Mouse (Mus musculus): ENCODE measurements around the gene Snx5. TPM values are rescaled to one million over a fixed set of nuclear protein-coding genes. Genes with fewer than 3 reads are reported as not detected.

Gene Snx5
- polyA plus RNA-seq, 1 experiment = 12.9 TPM

- H3K27ac ChIP-seq (ENCODE audit: control insufficient read depth, insufficient read depth, low read depth, low read length) = no peak overlapping the region
- no peaks in the 10 kb centered on the region for H3K36me3 ChIP-seq (ENCODE audit: control insufficient read depth, insufficient read depth, low read length)
- no peaks in the 10 kb centered on the region; the same call in 1 of the 2 replicates for H3K4me1 ChIP-seq (ENCODE audit: control insufficient read depth, insufficient read depth, low read length)
- no peak overlapping the region for H3K4me3 ChIP-seq (ENCODE audit: control insufficient read depth, low read depth, low read length)
- no peaks in the 10 kb centered on the region for H3K27me3 ChIP-seq (ENCODE audit: control insufficient read depth, insufficient read depth, low read length)
- TF ChIP-seq POLR2A (IDR thresholded peaks at IDR 0.05; ENCODE audit: control insufficient read depth, low read depth, low read length) = no peak
- no peak for TF ChIP-seq CTCF (IDR thresholded peaks at IDR 0.05; ENCODE audit: control insufficient read depth, insufficient read depth, insufficient replicate concordance, low read depth, low read length)
These were observed 4.6 kb downstream of the Snx5 start for GRCm38 (mm10) chr2:144265916-144266683.

GRCm38 (mm10) chr2:144265120-144265488 lies 5.6 kb downstream of the Snx5 start:
- Histone ChIP-seq H3K4me1 (ENCODE audit: control insufficient read depth, insufficient read depth, low read length) (no peaks in the 10 kb centered on the region; the same call in 1 of the 2 replicates), H3K27ac (ENCODE audit: control insufficient read depth, insufficient read depth, low read depth, low read length) (no peak overlapping the region), H3K4me3 (ENCODE audit: control insufficient read depth, low read depth, low read length) (no peak overlapping the region), H3K27me3 (ENCODE audit: control insufficient read depth, insufficient read depth, low read length) (no peaks in the 10 kb centered on the region), H3K36me3 (ENCODE audit: control insufficient read depth, insufficient read depth, low read length) (no peaks in the 10 kb centered on the region)
- TF ChIP-seq POLR2A (IDR thresholded peaks at IDR 0.05; ENCODE audit: control insufficient read depth, low read depth, low read length) = no peak
- TF ChIP-seq CTCF (IDR thresholded peaks at IDR 0.05; ENCODE audit: control insufficient read depth, insufficient read depth, insufficient replicate concordance, low read depth, low read length) = no peak

- Histone ChIP-seq H3K4me1 (ENCODE audit: control insufficient read depth, insufficient read depth, low read length) (no peaks in the 10 kb centered on the region; the same call in 1 of the 2 replicates), H3K4me3 (ENCODE audit: control insufficient read depth, low read depth, low read length) (no peak overlapping the region), H3K27ac (ENCODE audit: control insufficient read depth, insufficient read depth, low read depth, low read length) (no peak overlapping the region), H3K27me3 (ENCODE audit: control insufficient read depth, insufficient read depth, low read length) (no peaks in the 10 kb centered on the region), H3K36me3 (ENCODE audit: control insufficient read depth, insufficient read depth, low read length) (no peaks in the 10 kb centered on the region)
- TF ChIP-seq CTCF (IDR thresholded peaks at IDR 0.05; ENCODE audit: control insufficient read depth, insufficient read depth, insufficient replicate concordance, low read depth, low read length) = no peak
These were observed 6.1 kb downstream of the Snx5 start for GRCm38 (mm10) chr2:144264398-144265119.

GRCm38 (mm10) chr2:144262837-144263236 lies 7.9 kb downstream of the Snx5 start:
- Histone ChIP-seq H3K4me1 (ENCODE audit: control insufficient read depth, insufficient read depth, low read length) (no peaks in the 10 kb centered on the region), H3K36me3 (ENCODE audit: control insufficient read depth, insufficient read depth, low read length) (no peaks in the 10 kb centered on the region), H3K4me3 (ENCODE audit: control insufficient read depth, low read depth, low read length) (no peak overlapping the region), H3K27me3 (ENCODE audit: control insufficient read depth, insufficient read depth, low read length) (no peaks in the 10 kb centered on the region), H3K27ac (ENCODE audit: control insufficient read depth, insufficient read depth, low read depth, low read length) (no peak overlapping the region)
- no peak for TF ChIP-seq POLR2A (IDR thresholded peaks at IDR 0.05; ENCODE audit: control insufficient read depth, low read depth, low read length)
- TF ChIP-seq CTCF (IDR thresholded peaks at IDR 0.05; ENCODE audit: control insufficient read depth, insufficient read depth, insufficient replicate concordance, low read depth, low read length) = no peak

- Histone ChIP-seq H3K4me1 (ENCODE audit: control insufficient read depth, insufficient read depth, low read length) (no peaks in the 10 kb centered on the region), H3K27ac (ENCODE audit: control insufficient read depth, insufficient read depth, low read depth, low read length) (no peak overlapping the region), H3K4me3 (ENCODE audit: control insufficient read depth, low read depth, low read length) (no peak overlapping the region), H3K36me3 (ENCODE audit: control insufficient read depth, insufficient read depth, low read length) (peaks cover 1% of the 10 kb centered on the region; the same call in 1 of the 2 replicates), H3K27me3 (ENCODE audit: control insufficient read depth, insufficient read depth, low read length) (no peaks in the 10 kb centered on the region)
- TF ChIP-seq POLR2A (IDR thresholded peaks at IDR 0.05; ENCODE audit: control insufficient read depth, low read depth, low read length) (no peak), CTCF (IDR thresholded peaks at IDR 0.05; ENCODE audit: control insufficient read depth, insufficient read depth, insufficient replicate concordance, low read depth, low read length) (no peak)
These were observed 20.6 kb downstream of the Snx5 start for GRCm38 (mm10) chr2:144250111-144250510.

- Histone ChIP-seq H3K4me1 (ENCODE audit: control insufficient read depth, insufficient read depth, low read length) (no peaks in the 10 kb centered on the region), H3K4me3 (ENCODE audit: control insufficient read depth, low read depth, low read length) (no peak overlapping the region), H3K36me3 (ENCODE audit: control insufficient read depth, insufficient read depth, low read length) (peaks cover 1% of the 10 kb centered on the region; the same call in 1 of the 2 replicates), H3K27ac (ENCODE audit: control insufficient read depth, insufficient read depth, low read depth, low read length) (no peak overlapping the region), H3K27me3 (ENCODE audit: control insufficient read depth, insufficient read depth, low read length) (no peaks in the 10 kb centered on the region)
- TF ChIP-seq POLR2A (IDR thresholded peaks at IDR 0.05; ENCODE audit: control insufficient read depth, low read depth, low read length) (no peak), CTCF (IDR thresholded peaks at IDR 0.05; ENCODE audit: control insufficient read depth, insufficient read depth, insufficient replicate concordance, low read depth, low read length) (no peak)
These were observed 21.9 kb downstream of the Snx5 start for GRCm38 (mm10) chr2:144248613-144249376.
